Mouse (Mus musculus): ENCODE measurements around the gene Crtc3. TPM values are rescaled to one million over a fixed set of nuclear protein-coding genes. Genes with fewer than 3 reads are reported as not detected.

Gene Crtc3
- polyA plus RNA-seq, 1 experiment from 2014 or later, result 16.0 TPM

DNA sequence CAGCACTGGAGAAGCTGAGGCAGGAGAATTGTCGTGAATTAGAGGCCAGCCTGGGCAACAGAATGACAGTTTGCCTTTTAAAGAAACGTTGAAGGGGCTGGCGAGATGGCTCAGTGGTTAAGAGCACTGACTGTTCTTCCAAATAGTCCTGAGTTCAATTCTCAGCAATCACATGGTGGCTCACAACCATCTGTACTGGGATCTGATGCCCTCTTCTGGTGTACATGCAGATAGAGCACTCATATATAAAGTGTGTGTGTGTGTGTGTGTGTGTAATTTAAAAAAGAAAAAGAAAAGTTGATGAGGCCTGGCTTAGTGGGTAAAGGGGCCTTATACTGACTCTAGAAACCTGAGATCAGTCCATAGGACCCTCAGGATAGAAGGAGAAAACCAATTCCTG, 133.5 kb downstream of the Crtc3 start:
- DNase-seq (ENCODE audit: low spot score), result no peak
- Histone ChIP-seq H3K4me1 (peaks cover 11% of the 10 kb centered on the region; the same call in 1 of the 2 replicates), H3K4me3 (no peak overlapping the region), H3K36me3 (no peaks in the 10 kb centered on the region), H3K9me3 (replicated peaks) (no peaks in the 10 kb centered on the region), H3K27me3 (ENCODE audit: low read depth, poor library complexity, severe bottlenecking) (no peaks in the 10 kb centered on the region), H3K27ac (peak overlapping the region; percentile 22; the same call in 1 of the 2 replicates)
- WGBS, result 72% methylated on average over 3 of the region's 3 CpGs

DNA sequence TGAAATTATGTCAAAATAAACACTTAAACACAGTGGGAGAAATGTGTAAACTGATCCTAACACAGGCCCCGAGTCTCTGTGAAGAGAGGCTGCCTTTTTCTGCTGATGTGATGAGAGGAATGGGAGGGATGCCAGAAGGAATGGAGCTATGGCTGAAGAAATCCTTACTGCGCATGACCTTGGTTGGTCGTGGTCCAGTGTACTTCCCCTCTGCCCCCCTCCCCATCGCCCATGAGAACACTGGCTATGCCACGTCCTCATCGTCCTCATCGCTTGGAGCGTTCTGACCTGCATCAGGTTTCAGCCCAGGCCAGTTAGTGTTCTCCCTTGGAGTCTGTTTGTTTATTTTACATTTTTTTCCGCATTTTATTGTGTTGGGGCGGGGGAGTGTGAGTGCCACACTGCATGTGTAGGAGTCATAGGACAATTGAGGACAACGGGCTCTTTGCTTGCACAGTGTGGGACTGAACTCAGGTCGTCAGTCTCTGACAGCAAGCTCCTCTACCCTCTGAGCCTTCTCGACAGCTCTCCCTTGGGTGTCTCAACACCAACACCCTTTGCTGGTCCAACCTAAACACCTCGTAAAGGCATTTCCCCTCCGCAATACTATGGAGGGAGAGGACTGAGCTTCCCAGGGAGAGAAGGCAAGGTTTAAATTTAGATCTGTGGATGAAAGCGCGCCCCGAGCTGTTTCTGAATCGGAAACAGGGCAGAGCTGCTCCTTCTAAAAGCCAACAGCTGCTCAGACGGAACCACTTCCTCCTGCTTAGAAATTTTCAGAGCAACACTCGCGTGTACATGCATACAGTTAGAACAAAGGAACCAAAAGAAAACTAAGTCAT, 134.3 kb downstream of the Crtc3 start:
- peaks cover 11% of the 10 kb centered on the region; the same call in 1 of the 2 replicates for H3K4me1 ChIP-seq
- no peak overlapping the region for H3K4me3 ChIP-seq
- 78% methylated on average over 22 of the region's 22 CpGs for WGBS
- H3K27me3 ChIP-seq (ENCODE audit: low read depth, poor library complexity, severe bottlenecking), result no peaks in the 10 kb centered on the region
- H3K27ac ChIP-seq, result peak overlapping the region; percentile 22; the same call in 1 of the 2 replicates
- no peaks in the 10 kb centered on the region for H3K9me3 ChIP-seq (replicated peaks)
- H3K36me3 ChIP-seq, result no peaks in the 10 kb centered on the region
- DNase-seq (ENCODE audit: low spot score), result no peak

DNA sequence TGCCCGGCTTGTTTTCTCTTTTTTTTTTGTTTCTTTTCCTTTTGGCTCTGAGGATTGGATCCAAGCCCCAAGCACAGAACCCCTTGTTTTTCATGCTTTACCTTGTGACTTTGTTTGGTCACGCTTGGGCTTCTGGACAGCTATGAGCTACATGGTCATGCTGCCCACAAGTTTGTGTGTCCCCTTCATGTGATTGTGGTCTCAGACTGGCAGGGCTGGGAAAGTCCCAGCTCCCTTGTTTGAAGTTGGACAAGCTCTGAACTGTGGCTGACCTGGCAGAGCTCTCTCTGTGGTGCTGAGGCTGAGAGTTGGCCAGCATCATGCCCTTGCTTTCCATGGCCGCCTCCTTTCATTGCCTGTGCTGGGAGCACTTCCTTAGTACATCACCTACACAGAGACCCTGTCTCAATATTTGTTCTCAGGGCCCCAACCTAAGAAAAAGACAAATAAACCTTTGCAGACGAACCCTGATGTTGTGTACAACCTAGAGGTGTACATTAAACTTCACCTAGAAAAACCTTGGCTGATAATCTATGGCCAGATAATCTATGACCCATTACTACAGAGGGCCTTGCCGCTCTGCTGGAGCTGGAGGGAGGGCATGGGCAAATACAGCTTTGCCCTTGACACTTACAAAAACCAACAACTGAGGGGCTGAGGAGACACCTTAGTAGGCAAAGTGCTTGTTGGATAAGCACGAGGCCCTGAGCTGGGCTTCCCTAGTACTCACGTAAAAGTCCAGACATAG, 140.0 kb downstream of the Crtc3 start:
- Histone ChIP-seq H3K4me1 (no peaks in the 10 kb centered on the region), H3K27ac (no peak overlapping the region)
- WGBS, result 86% methylated on average over 7 of the region's 7 CpGs

DNA sequence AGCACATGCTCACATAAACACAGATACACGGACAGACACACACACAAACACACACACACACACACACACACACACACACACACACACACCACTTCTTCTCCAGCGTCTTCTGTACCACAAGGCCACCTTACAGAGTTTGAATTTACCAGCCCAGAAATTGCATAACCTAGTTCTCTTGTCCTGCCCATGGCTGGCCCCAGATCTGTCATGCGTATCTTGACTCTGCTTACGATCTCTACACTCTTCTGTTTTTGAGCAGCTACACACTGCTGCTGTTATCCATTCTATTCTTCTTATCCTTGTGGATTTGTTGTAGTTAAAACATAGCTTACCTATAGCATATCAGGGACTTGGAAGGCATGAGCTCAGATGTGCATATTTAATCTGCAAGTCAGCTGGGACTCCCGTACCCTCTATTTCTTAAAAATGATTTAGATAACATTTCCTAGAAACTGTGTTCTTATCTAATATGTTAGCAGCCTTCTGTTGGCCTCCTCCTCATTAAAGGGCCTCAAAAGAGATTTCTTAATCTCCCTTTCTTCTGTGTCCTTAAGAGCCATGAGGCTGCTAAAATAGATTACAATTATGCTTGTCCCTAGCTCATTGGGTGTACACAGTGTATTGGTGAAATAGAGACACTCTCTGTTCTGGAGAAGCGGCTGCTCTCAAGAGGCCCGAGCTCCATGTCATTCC, 146.4 kb downstream of the Crtc3 start:
- H3K9me3 ChIP-seq (replicated peaks), result no peaks in the 10 kb centered on the region
- WGBS, result 89% methylated on average over 7 of the region's 7 CpGs
- H3K27me3 ChIP-seq (ENCODE audit: low read depth, poor library complexity, severe bottlenecking), result no peaks in the 10 kb centered on the region
- no peaks in the 10 kb centered on the region for H3K36me3 ChIP-seq
- no peak for DNase-seq (ENCODE audit: low spot score)
- H3K4me1 ChIP-seq, result no peaks in the 10 kb centered on the region
- no peak overlapping the region for H3K27ac ChIP-seq
- H3K4me3 ChIP-seq, result no peak overlapping the region

More for the DNA sequence above, 140.0 kb downstream of the Crtc3 start:
- no peaks in the 10 kb centered on the region for H3K36me3 ChIP-seq
- no peak overlapping the region for H3K4me3 ChIP-seq
- H3K27me3 ChIP-seq (ENCODE audit: low read depth, poor library complexity, severe bottlenecking), result no peaks in the 10 kb centered on the region
- no peak for DNase-seq (ENCODE audit: low spot score)
- no peaks in the 10 kb centered on the region for H3K9me3 ChIP-seq (replicated peaks)

DNA sequence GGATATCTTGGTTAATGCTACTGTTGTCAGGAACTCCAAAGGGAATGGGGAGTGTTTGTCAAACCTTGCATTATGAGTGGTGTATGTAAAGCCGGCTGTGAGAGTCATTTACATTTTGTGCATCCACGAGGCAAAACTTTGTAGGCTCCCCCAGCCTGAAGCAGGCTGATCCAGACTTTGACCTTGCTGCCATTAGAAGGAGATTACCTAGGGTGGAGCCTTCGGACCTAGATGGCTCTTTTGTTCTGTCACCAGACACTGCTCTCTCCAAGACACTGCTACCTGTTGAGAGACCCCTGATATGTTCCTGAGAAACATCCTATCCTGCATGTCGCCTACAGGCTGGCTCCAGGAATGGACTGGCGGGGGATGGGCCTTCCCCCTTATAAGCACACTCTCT, 149.1 kb downstream of the Crtc3 start:
- no peak for DNase-seq (ENCODE audit: low spot score)
- 71% methylated on average over 5 of the region's 5 CpGs for WGBS

More for the DNA sequence above, 149.1 kb downstream of the Crtc3 start:
- Histone ChIP-seq H3K27me3 (ENCODE audit: low read depth, poor library complexity, severe bottlenecking) (no peaks in the 10 kb centered on the region), H3K4me3 (no peak overlapping the region), H3K9me3 (replicated peaks) (no peaks in the 10 kb centered on the region), H3K36me3 (no peaks in the 10 kb centered on the region), H3K4me1 (0 out of 2 replicates have a peak, but pooled peaks cover under 1% of the 10 kb centered on the region), H3K27ac (no peak overlapping the region)

Other genes starting within 250 kb of the Crtc3 start
- 54.5 and 58.2 TPM in 2 replicates for gene Blm, start 153.8 kb downstream of the Crtc3 start, polyA plus RNA-seq (2016; fragmentation: Nextera tagmentation; extraction: Ambion mirVana)
- gene Iqgap1, start 137.1 kb upstream of the Crtc3 start, polyA plus RNA-seq (2016; fragmentation: Nextera tagmentation; extraction: Ambion mirVana), result 21.8 and 25.4 TPM in 2 replicates
- 4.0 and 4.3 TPM in 2 replicates for gene Zscan2, start 172.0 kb upstream of the Crtc3 start, polyA plus RNA-seq (2016; fragmentation: Nextera tagmentation; extraction: Ambion mirVana)
- 49.5 and 54.5 TPM in 2 replicates for gene Wdr73, start 212.4 kb upstream of the Crtc3 start, polyA plus RNA-seq (2016; fragmentation: Nextera tagmentation; extraction: Ambion mirVana)
- gene Nmb, start 216.2 kb upstream of the Crtc3 start, polyA plus RNA-seq (2016; fragmentation: Nextera tagmentation; extraction: Ambion mirVana), result 9.1 and 9.2 TPM in 2 replicates